Mouse (Mus musculus): ENCODE results near the gene Memo1.
"Not testable (repeated sequence)": the region's sequence is repeated elsewhere in the genome, so short reads cannot be mapped to it uniquely, and the experiment has no call there.

The Memo1 gene

GRCm38 (mm10) chr17:74242788-74243187 is 52.5 kb downstream of the Memo1 start:
- no peak for DNase-seq

GRCm38 (mm10) chr17:74240322-74240721 is 55.0 kb downstream of the Memo1 start:
- no peak for DNase-seq

GRCm38 (mm10) chr17:74228131-74228759 is 67.1 kb downstream of the Memo1 start:
- DNase-seq, result no peak

- no peak for DNase-seq
These were observed 78.0 kb downstream of the Memo1 start for GRCm38 (mm10) chr17:74217304-74217703.

- DNase-seq, result not testable (repeated sequence)
These were observed 82.3 kb downstream of the Memo1 start for GRCm38 (mm10) chr17:74212831-74213524.

GRCm38 (mm10) chr17:74209143-74209908 is 86.0 kb downstream of the Memo1 start:
- DNase-seq, result no peak

GRCm38 (mm10) chr17:74195943-74196342 is 99.4 kb downstream of the Memo1 start:
- no peak for DNase-seq

- no peak for DNase-seq
These were observed 100.6 kb downstream of the Memo1 start for GRCm38 (mm10) chr17:74194755-74195154.

GRCm38 (mm10) chr17:74193463-74193862 is 101.9 kb downstream of the Memo1 start:
- no peak for DNase-seq

GRCm38 (mm10) chr17:74191446-74191845 is 103.9 kb downstream of the Memo1 start:
- no peak for DNase-seq

- DNase-seq, result no peak
These were observed 109.1 kb downstream of the Memo1 start for GRCm38 (mm10) chr17:74186197-74186596.

GRCm38 (mm10) chr17:74184739-74185138 is 110.6 kb downstream of the Memo1 start:
- DNase-seq, result no peak

GRCm38 (mm10) chr17:74180889-74181288 is 114.4 kb downstream of the Memo1 start:
- no peak for DNase-seq

- not testable (repeated sequence) for DNase-seq
These were observed 115.7 kb downstream of the Memo1 start for GRCm38 (mm10) chr17:74179640-74180039.

- no peak for DNase-seq
These were observed 121.6 kb downstream of the Memo1 start for GRCm38 (mm10) chr17:74173726-74174125.

- DNase-seq, result no peak
These were observed 122.5 kb downstream of the Memo1 start for GRCm38 (mm10) chr17:74172834-74173233.

- no peak for DNase-seq
These were observed 135.9 kb downstream of the Memo1 start for GRCm38 (mm10) chr17:74159443-74159894.

GRCm38 (mm10) chr17:74158161-74158560 is 137.2 kb downstream of the Memo1 start:
- no peak for DNase-seq

All from cerebellum, adult 9-11 months (tissue).